In genomic region chr6:111733926-111734325, GRCm38 (mm10) we compare ENCODE assay signal across 12 mouse cellular contexts.
DNase-seq lines count a peak whose midpoint lies in the region; ATAC-seq lines count a peak whose summit lies in the region.
"Had no signal": no experiment of that assay in that cellular context is flagged by ENCODE, and none has a peak within 500 bp of the region (broad histone marks: within the 10 kb centered on the region; RNA-seq: fewer than 3 reads in every experiment).

No protein-coding gene starts in this region.

- no peak for ATAC-seq in CD4-positive, CD25-positive, alpha-beta regulatory T cell, adult 4 months
- ATAC-seq: intestine, postnatal 0 days had no signal

- peak; percentile 11 for DNase-seq in layer of hippocampus, adult 11-12 months (ENCODE audit: low spot score)
- no peak for DNase-seq in layer of hippocampus, adult 9-10 months (ENCODE audit: low spot score)
- DNase-seq in brain, embryonic 18.5 days (ENCODE audit: low read depth, low spot score), result peak; percentile 26
- DNase-seq in cerebellum, postnatal 25 days, result peak; percentile 51 to 62
- peak; percentile 29 to 30 for DNase-seq in layer of hippocampus, postnatal 36 days
- no peak for DNase-seq in heart, postnatal 4 days
- no peak for DNase-seq in thymus, postnatal 25 days
- DNase-seq: adrenal gland, adult 8-10 months; lung, adult 18-20 months; thymus, postnatal 36 days had no signal

Comparison
In these comparisons a context has a peak if more than half of its experiments do, and no peak if none do; other contexts are left out.
1. DNase-seq: peak in layer of hippocampus, adult 11-12 months (single experiment), brain, embryonic 18.5 days (single experiment), cerebellum, postnatal 25 days (2 of 2) and layer of hippocampus, postnatal 36 days (2 of 2); none in layer of hippocampus, adult 9-10 months (single experiment), heart, postnatal 4 days (single experiment) and thymus, postnatal 25 days (single experiment).